Mouse (Mus musculus) C2C12 (cell line): ENCODE results near the gene Ube2s. TPM values are rescaled to one million over a fixed set of nuclear protein-coding genes. Genes with fewer than 3 reads are reported as not detected.

Experiments used
- H3K27me3 ChIP-seq: one replicate; pipeline ENCODE4 v1.6.1; 2011; ENCODE audit not compliant: control insufficient read depth, insufficient read depth, insufficient read length
- H3K36me3 ChIP-seq: one replicate; pipeline ENCODE4 v1.6.1; 2011; ENCODE audit not compliant: control insufficient read depth, insufficient read depth
- H3K4me3 ChIP-seq: one replicate; pipeline ENCODE4 v1.5.1; 2011; ENCODE audit warnings: mild to moderate bottlenecking, control low read depth; ENCODE audit not compliant: poor library complexity, insufficient read depth, severe bottlenecking
- H3K79me2 ChIP-seq: one replicate; pipeline ENCODE4 v1.6.1; 2011; ENCODE audit not compliant: control insufficient read depth, insufficient read depth
- H3K79me3 ChIP-seq: one replicate; pipeline ENCODE4 v1.6.1; 2011; ENCODE audit warnings: low read depth, control low read depth
- H3ac ChIP-seq: one replicate; pipeline ENCODE3; 2011; ENCODE audit warnings: low read depth; ENCODE audit not compliant: control insufficient read depth, insufficient read length
- CEBPB ChIP-seq: IDR thresholded peaks from one replicate; pipeline ENCODE4 v1.6.1; 2011; ENCODE audit warnings: low read depth, mild to moderate bottlenecking, control low read depth, moderate library complexity
- CTCF ChIP-seq: IDR thresholded peaks from one replicate; pipeline ENCODE4 v1.5.1; 2011; ENCODE audit not compliant: control insufficient read depth, insufficient read depth, insufficient read length
- FOSL1 ChIP-seq: IDR thresholded peaks from one replicate; pipeline ENCODE4 v1.8.0; 2011; ENCODE audit warnings: mild to moderate bottlenecking, low read length; ENCODE audit not compliant: poor library complexity, insufficient read depth, severe bottlenecking
- MAX ChIP-seq: IDR thresholded peaks from one replicate; pipeline ENCODE4 v1.6.1; 2011; ENCODE audit warnings: mild to moderate bottlenecking, control low read depth
- MYOD1 ChIP-seq: IDR thresholded peaks from one replicate; pipeline ENCODE4 v1.6.1; 2011; ENCODE audit warnings: low read depth; ENCODE audit not compliant: control insufficient read depth, insufficient read length
- MYOG ChIP-seq: IDR thresholded peaks from one replicate; pipeline ENCODE4 v1.6.1; 2011; ENCODE audit not compliant: control insufficient read depth, insufficient read length; ENCODE audit errors: extremely low read depth
- USF1 ChIP-seq: IDR thresholded peaks from one replicate; pipeline ENCODE4 v1.6.1; 2011; ENCODE audit warnings: low read depth, mild to moderate bottlenecking, control low read depth, moderate library complexity
- polyA plus RNA-seq: library from polyadenylated mRNA; unstranded; fragments of >200 nt; fragmentation: generic; extraction: Trizol; gene quantifications from one replicate; pipeline ENCODE4 v1.2.1, GENCODE M21; 2012; ENCODE audit warnings: missing spikeins

Gene Ube2s
- polyA plus RNA-seq, 1 experiment, result 599 TPM

- Histone ChIP-seq H3K79me3 (no peaks in the 10 kb centered on the region), H3K79me2 (no peaks in the 10 kb centered on the region), H3K27me3 (no peaks in the 10 kb centered on the region), H3K36me3 (no peaks in the 10 kb centered on the region), H3ac (no peak overlapping the region), H3K4me3 (no peak overlapping the region)
- TF ChIP-seq MAX (no peak), MYOD1 (no peak), USF1 (no peak), FOSL1 (no peak), CTCF (no peak), MYOG (no peak), CEBPB (no peak)
Observed at GRCm38 (mm10) chr7:4746326-4746980, 65.9 kb downstream of the Ube2s start.

- H3K27me3 ChIP-seq, result no peaks in the 10 kb centered on the region
- peaks cover 7% of the 10 kb centered on the region for H3K79me2 ChIP-seq
- H3ac ChIP-seq, result no peak overlapping the region
- TF ChIP-seq FOSL1, result no peak
- no peak for TF ChIP-seq USF1
- TF ChIP-seq CTCF, result no peak
- TF ChIP-seq MYOG, result no peak
- H3K79me3 ChIP-seq, result peaks cover 2% of the 10 kb centered on the region
- H3K36me3 ChIP-seq, result no peaks in the 10 kb centered on the region
- H3K4me3 ChIP-seq, result no peak overlapping the region
Observed at GRCm38 (mm10) chr7:4744886-4745285, 67.5 kb downstream of the Ube2s start.

Other genes with a start within 250 kb of the Ube2s start
- not detected for gene Ptprh, start 208.5 kb downstream of the Ube2s start, polyA plus RNA-seq
- 2.8 TPM for gene Tmem86b, start 181.2 kb downstream of the Ube2s start, polyA plus RNA-seq
- gene Ppp6r1, start 153.6 kb downstream of the Ube2s start, polyA plus RNA-seq, result 56.1 TPM
- 110 TPM for gene Hspbp1, start 127.5 kb downstream of the Ube2s start, polyA plus RNA-seq
- gene Brsk1, start 122.0 kb downstream of the Ube2s start, polyA plus RNA-seq, result 15.3 TPM
- 0.07 TPM for gene Tmem150b, start 87.3 kb downstream of the Ube2s start, polyA plus RNA-seq
- gene Kmt5c, start 72.5 kb downstream of the Ube2s start, polyA plus RNA-seq, result 12.7 TPM
- gene Cox6b2, start 59.5 kb downstream of the Ube2s start, polyA plus RNA-seq, result 0.26 TPM
- not detected for gene Fam71e2, start 41.3 kb downstream of the Ube2s start, polyA plus RNA-seq
- gene Il11, start 29.7 kb downstream of the Ube2s start, polyA plus RNA-seq, result 1.3 TPM
- 0.84 TPM for gene Tmem190, start 29.7 kb downstream of the Ube2s start, polyA plus RNA-seq
- gene Tmem238, start 22.9 kb downstream of the Ube2s start, polyA plus RNA-seq, result 22.9 TPM
- gene Rpl28, start 19.7 kb downstream of the Ube2s start, polyA plus RNA-seq, result 3,556 TPM
- gene Shisa7, start 32.1 kb upstream of the Ube2s start, polyA plus RNA-seq, result not detected
- 0.32 TPM for gene Isoc2b, start 57.7 kb upstream of the Ube2s start, polyA plus RNA-seq
- gene Isoc2a, start 64.6 kb upstream of the Ube2s start, polyA plus RNA-seq, result 3.7 TPM
- gene Gm36210, start 93.9 kb upstream of the Ube2s start, polyA plus RNA-seq, result not detected
- gene Zfp628, start 102.6 kb upstream of the Ube2s start, polyA plus RNA-seq, result 9.0 TPM
- gene Nat14, start 109.4 kb upstream of the Ube2s start, polyA plus RNA-seq, result 2.7 TPM
- gene Ssc5d, start 113.2 kb upstream of the Ube2s start, polyA plus RNA-seq, result 3.7 TPM
- gene Sbk2, start 151.8 kb upstream of the Ube2s start, polyA plus RNA-seq, result 0.06 TPM
- gene Sbk3, start 158.6 kb upstream of the Ube2s start, polyA plus RNA-seq, result 0.02 TPM
- 10.1 TPM for gene Zfp579, start 183.6 kb upstream of the Ube2s start, polyA plus RNA-seq
- gene Zfp524, start 201.8 kb upstream of the Ube2s start, polyA plus RNA-seq, result 12.9 TPM
- gene Fiz1, start 202.1 kb upstream of the Ube2s start, polyA plus RNA-seq, result 30.6 TPM
- gene Gm44973, start 202.9 kb upstream of the Ube2s start, polyA plus RNA-seq, result not detected
- 16.5 TPM for gene Zfp865, start 207.8 kb upstream of the Ube2s start, polyA plus RNA-seq
- 0.34 TPM for gene Ccdc106, start 208.0 kb upstream of the Ube2s start, polyA plus RNA-seq
- not detected for gene 4632433K11Rik, start 221.5 kb upstream of the Ube2s start, polyA plus RNA-seq
- gene Zfp784, start 225.9 kb upstream of the Ube2s start, polyA plus RNA-seq, result 1.5 TPM
- gene Zfp580, start 238.9 kb upstream of the Ube2s start, polyA plus RNA-seq, result 13.7 TPM
- gene U2af2, start 249.6 kb upstream of the Ube2s start, polyA plus RNA-seq, result 333 TPM